Comparison of ENCODE assay signal across 8 mouse cellular contexts in genomic region chr1:57774668-57775495, GRCm38 (mm10). TPM values are rescaled to one million over a fixed set of nuclear protein-coding genes. Genes with fewer than 3 reads are reported as not detected.
DNase-seq lines count a peak whose midpoint lies in the region; ATAC-seq and TF ChIP-seq lines count a peak whose summit lies in the region.

No protein-coding gene starts in this region.

- H3K4me2 ChIP-seq in embryonic facial prominence, embryonic 12.5 days (replicated peaks): peak overlapping the region; percentile 63
- peak overlapping the region; percentile 76 for H3K4me2 ChIP-seq in limb, embryonic 15.5 days
- H3K4me2 ChIP-seq in myocyte (ENCODE audit: low read depth): peak overlapping the region; percentile 78
- H3K4me2 ChIP-seq in stomach, postnatal 0 days (replicated peaks; ENCODE audit: low read depth): peak overlapping the region; percentile 88

- TF ChIP-seq EP300 in heart, adult 2 months (IDR thresholded peaks at IDR 0.05; ENCODE audit: insufficient read depth, low read depth, low read length): no peak
- no peak for TF ChIP-seq EP300 in stomach, postnatal 0 days (optimal IDR thresholded peaks at IDR 0.05)

- H3K36me3 ChIP-seq in embryonic facial prominence, embryonic 12.5 days: no peaks in the 10 kb centered on the region
- H3K36me3 ChIP-seq in heart, adult 2 months (ENCODE audit: control insufficient read depth, insufficient read depth, low read length): no peaks in the 10 kb centered on the region
- no peaks in the 10 kb centered on the region for H3K36me3 ChIP-seq in kidney, adult 2 months (ENCODE audit: control insufficient read depth, insufficient read depth, low read length)
- H3K36me3 ChIP-seq in limb, embryonic 15.5 days: no peaks in the 10 kb centered on the region
- no peaks in the 10 kb centered on the region for H3K36me3 ChIP-seq in myocyte (ENCODE audit: control insufficient read depth, insufficient read depth)
- H3K36me3 ChIP-seq in stomach, postnatal 0 days (ENCODE audit: control insufficient read depth, insufficient read depth, low read length): no peaks in the 10 kb centered on the region

- no peaks in the 10 kb centered on the region for H3K79me2 ChIP-seq in heart, adult 2 months (replicated peaks; ENCODE audit: control insufficient read depth, insufficient read depth, low read length)
- no peaks in the 10 kb centered on the region for H3K79me2 ChIP-seq in myocyte (ENCODE audit: control insufficient read depth, insufficient read depth)

- no peaks in the 10 kb centered on the region for H3K9me3 ChIP-seq in embryonic facial prominence, embryonic 12.5 days
- H3K9me3 ChIP-seq in limb, embryonic 15.5 days: no peaks in the 10 kb centered on the region
- H3K9me3 ChIP-seq in stomach, postnatal 0 days (ENCODE audit: control insufficient read depth, low read length): no peaks in the 10 kb centered on the region

- no peaks in the 10 kb centered on the region for H3K27me3 ChIP-seq in embryonic facial prominence, embryonic 12.5 days
- no peaks in the 10 kb centered on the region for H3K27me3 ChIP-seq in heart, adult 2 months (ENCODE audit: control insufficient read depth, insufficient read depth, low read length)
- H3K27me3 ChIP-seq in kidney, adult 2 months (replicated peaks; ENCODE audit: control insufficient read depth, insufficient read depth, low read length): no peaks in the 10 kb centered on the region
- no peaks in the 10 kb centered on the region for H3K27me3 ChIP-seq in limb, embryonic 15.5 days
- peaks cover 29% of the 10 kb centered on the region for H3K27me3 ChIP-seq in myocyte (ENCODE audit: control insufficient read depth, insufficient read depth, insufficient read length)
- no peaks in the 10 kb centered on the region for H3K27me3 ChIP-seq in stomach, postnatal 0 days (ENCODE audit: control insufficient read depth, insufficient read depth, low read length)

- peak overlapping the region; percentile 97 for H3K27ac ChIP-seq in embryonic facial prominence, embryonic 12.5 days
- peak overlapping the region; percentile 88 for H3K27ac ChIP-seq in heart, adult 2 months
- peak overlapping the region; percentile 62 for H3K27ac ChIP-seq in kidney, adult 2 months (ENCODE audit: insufficient read depth, low read depth, low read length)
- H3K27ac ChIP-seq in limb, embryonic 15.5 days: peak overlapping the region; percentile 99
- peak overlapping the region; percentile 97 for H3K27ac ChIP-seq in stomach, postnatal 0 days (replicated peaks)

- peak overlapping the region; percentile 77 for H3ac ChIP-seq in myocyte (ENCODE audit: control insufficient read depth, insufficient read length)

- TF ChIP-seq POLR2A in heart, adult 2 months (IDR thresholded peaks at IDR 0.05; ENCODE audit: insufficient read depth, low read depth, low read length): 0 out of 2 replicates have a peak, but pooled peaks have one; percentile 26
- TF ChIP-seq POLR2A in kidney, adult 2 months (IDR thresholded peaks at IDR 0.05; ENCODE audit: low read depth, low read length): no peak
- no peak for TF ChIP-seq POLR2A in myocyte (IDR thresholded peaks at IDR 0.05; ENCODE audit: insufficient read length, low read depth)

- peak; percentile 7 for DNase-seq in CD4-positive, CD25-positive, alpha-beta regulatory T cell, adult 2 months (ENCODE audit: low read depth, low spot score)
- DNase-seq in heart, adult 2 months: peak; percentile 85
- peak; percentile 80 for DNase-seq in kidney, adult 2 months
- peak; percentile 83 for DNase-seq in stomach, postnatal 0 days (ENCODE audit: low spot score)

- peak overlapping the region; percentile 69 for H3K4me3 ChIP-seq in embryonic facial prominence, embryonic 12.5 days
- peak overlapping the region; percentile 90 for H3K4me3 ChIP-seq in heart, adult 2 months
- H3K4me3 ChIP-seq in kidney, adult 2 months (ENCODE audit: insufficient read depth, low read depth, low read length): peak overlapping the region; percentile 69
- peak overlapping the region; percentile 87 for H3K4me3 ChIP-seq in limb, embryonic 15.5 days
- peak overlapping the region; percentile 6 for H3K4me3 ChIP-seq in myocyte
- H3K4me3 ChIP-seq in stomach, postnatal 0 days (ENCODE audit: low read depth, low read length): peak overlapping the region; percentile 92

- peak overlapping the region; percentile 96 for H3K9ac ChIP-seq in embryonic facial prominence, embryonic 12.5 days
- peak overlapping the region; percentile 88 for H3K9ac ChIP-seq in heart, adult 2 months (ENCODE audit: low read depth, low read length)
- peak overlapping the region; percentile 98 for H3K9ac ChIP-seq in limb, embryonic 15.5 days
- H3K9ac ChIP-seq in stomach, postnatal 0 days (ENCODE audit: low read length): peak overlapping the region; percentile 95

- TF ChIP-seq CTCF in heart, adult 2 months (IDR thresholded peaks at IDR 0.05): peak; percentile 46
- TF ChIP-seq CTCF in kidney, adult 2 months (conservative IDR thresholded peaks at IDR 0.05; ENCODE audit: insufficient read depth, insufficient read length, low read depth, low read length): no peak
- peak; percentile 26 for TF ChIP-seq CTCF in stomach, postnatal 0 days (IDR thresholded peaks at IDR 0.05; ENCODE audit: low read depth)

- no peaks in the 10 kb centered on the region for H3K4me1 ChIP-seq in embryonic facial prominence, embryonic 12.5 days
- no peaks in the 10 kb centered on the region for H3K4me1 ChIP-seq in heart, adult 2 months (ENCODE audit: control insufficient read depth, insufficient read depth, low read length)
- no peaks in the 10 kb centered on the region; the same call in 1 of the 2 replicates for H3K4me1 ChIP-seq in kidney, adult 2 months (ENCODE audit: control insufficient read depth, insufficient read depth, low read length)
- H3K4me1 ChIP-seq in limb, embryonic 15.5 days: peaks cover 21% of the 10 kb centered on the region
- H3K4me1 ChIP-seq in stomach, postnatal 0 days (replicated peaks; ENCODE audit: control insufficient read depth, insufficient read depth): no peaks in the 10 kb centered on the region

- WGBS in embryonic facial prominence, embryonic 12.5 days: 1% methylated on average over 85 of the region's 113 CpGs
- 1% methylated on average over 109 of the region's 113 CpGs for WGBS in heart, adult 2 months
- WGBS in kidney, adult 2 months: 1% methylated on average over 111 of the region's 113 CpGs
- under 1% methylated on average over 98 of the region's 113 CpGs for WGBS in limb, embryonic 15.5 days
- under 1% methylated on average over 85 of the region's 113 CpGs for WGBS in stomach, postnatal 0 days

- intact Hi-C loops in heart, adult 2 months (cut with DNase I): loop anchor here (10.0 kb wide), 1 partner anchor 190 kb away; no protein-coding TSS in a partner anchor

- ATAC-seq in CD4-positive, CD25-positive, alpha-beta regulatory T cell, adult 4 months: no peak
- ATAC-seq in embryonic facial prominence, embryonic 12.5 days (ENCODE audit: insufficient number of reproducible peaks, insufficient read depth, low FRiP score, low TSS enrichment): peak; percentile 82
- peak; percentile 89 for ATAC-seq in limb, embryonic 15.5 days (ENCODE audit: insufficient number of reproducible peaks, low FRiP score, low TSS enrichment, low read depth)
- peak; percentile 89 for ATAC-seq in stomach, postnatal 0 days (ENCODE audit: low FRiP score, low TSS enrichment)

TF ChIP-seq in myocyte, 11 proteins besides CTCF, POLR2A, EP300 and RAD21:
- TF ChIP-seq TCF12 (IDR thresholded peaks at IDR 0.05; ENCODE audit: insufficient read depth, poor library complexity, severe bottlenecking) (no peak), MYOD1 (IDR thresholded peaks at IDR 0.05; ENCODE audit: control insufficient read depth in 1 of 3, insufficient read length in 2 of 3, low read depth in 2 of 3) (no peak), USF1 (IDR thresholded peaks at IDR 0.05; ENCODE audit: low read depth) (no peak), MAX (IDR thresholded peaks at IDR 0.05; ENCODE audit: low read depth) (no peak), CEBPB (IDR thresholded peaks at IDR 0.05; ENCODE audit: insufficient read depth, poor library complexity, severe bottlenecking) (no peak), TCF3 (IDR thresholded peaks at IDR 0.05; ENCODE audit: insufficient read length, low read depth) (no peak), REST (IDR thresholded peaks at IDR 0.05; ENCODE audit: insufficient read depth, insufficient read length) (no peak), SRF (IDR thresholded peaks at IDR 0.05; ENCODE audit: control insufficient read depth, insufficient read length, low read depth) (no peak), MYOG (IDR thresholded peaks at IDR 0.05; ENCODE audit: control insufficient read depth in 1 of 3, insufficient read depth in 1 of 3, insufficient read length in 2 of 3, low read depth in 2 of 3) (no peak), E2F4 (IDR thresholded peaks at IDR 0.05; ENCODE audit: insufficient read depth) (no peak), POLR2AphosphoS2 (IDR thresholded peaks at IDR 0.05; ENCODE audit: insufficient read length, low read depth) (no peak)

RNA-seq across cellular contexts. Expression of gene Spats2l, which starts 0.9 kb away (rescaled TPM):
- polyA plus RNA-seq in CD4-positive, CD25-positive, alpha-beta regulatory T cell, adult 4 months (2017; shearing (Covaris generic)): 1 to 10 TPM in 1 of 2 experiments, under 1 TPM in 1; 0.54 to 1.0 TPM
- polyA plus RNA-seq in embryonic facial prominence, embryonic 12.5 days (2016; fragmentation: Nextera tagmentation; extraction: Ambion mirVana): 106 and 109 TPM in 2 replicates
- total RNA-seq in heart, adult 2 months (2021): 1 to 10 TPM; 6.1 to 7.2 TPM
- polyA plus RNA-seq in heart, adult 2 months (2012; rRNA removed): 5.1 and 6.7 TPM in 2 replicates
- polyA plus RNA-seq in kidney, adult 2 months (2012; rRNA removed): 6.9 and 8.0 TPM in 2 replicates
- polyA plus RNA-seq in limb, embryonic 15.5 days (2015; fragmentation: Nextera tagmentation; extraction: Ambion mirVana): 178 and 197 TPM in 2 replicates
- 0.76 TPM for polyA plus RNA-seq in myocyte (2012; fragmentation: generic; extraction: Trizol)
- 59.4 and 73.8 TPM in 2 replicates for polyA plus RNA-seq in stomach, postnatal 0 days (2015; fragmentation: Nextera tagmentation; extraction: Ambion mirVana)

Comparison
In these comparisons a context has a peak if more than half of its experiments do, and no peak if none do; other contexts are left out.
1. DNase-seq: peak in every context shown above with its lines; median percentile 85 in heart, adult 2 months; 83 in stomach, postnatal 0 days; 80 in kidney, adult 2 months; 7 in CD4-positive, CD25-positive, alpha-beta regulatory T cell, adult 2 months.
2. H3K4me3 ChIP-seq: peak in every context shown above with its lines; median percentile 92 in stomach, postnatal 0 days; 90 in heart, adult 2 months; 87 in limb, embryonic 15.5 days; 69 in embryonic facial prominence, embryonic 12.5 days; 69 in kidney, adult 2 months; 6 in myocyte.